ENCODE assay signal across 8 mouse cellular contexts in the genomic region with DNA sequence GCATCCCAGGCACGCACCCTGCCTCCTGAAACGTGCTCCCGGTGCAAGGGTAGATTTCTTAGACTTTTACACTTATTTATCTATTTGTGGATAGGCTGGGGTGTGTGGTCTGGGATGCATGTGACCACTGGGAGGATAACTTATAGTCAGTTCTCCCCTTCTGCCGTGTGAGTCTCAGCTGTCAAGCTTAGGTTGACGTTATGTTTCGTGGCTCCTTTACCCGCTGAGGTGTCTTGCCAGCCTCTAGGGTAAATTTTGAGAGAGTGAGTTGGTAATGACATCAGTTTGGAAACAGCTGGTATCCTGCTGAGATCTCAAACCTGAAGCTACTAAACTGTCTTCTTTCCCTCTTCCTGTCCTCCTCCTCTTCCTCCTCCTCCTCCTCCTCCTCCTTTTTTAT. TPM values are rescaled to one million over a fixed set of nuclear protein-coding genes. Genes with fewer than 3 reads are reported as not detected.
A peak's percentile ranks its signal among the peaks of the same experiment; 100 is the strongest.
DNase-seq lines count a peak whose midpoint lies in the region; ATAC-seq lines count a peak whose summit lies in the region.

No protein-coding gene starts in this region.

- no peak for ATAC-seq in kidney, embryonic 14.5 days (ENCODE audit: low FRiP score, low TSS enrichment)
- ATAC-seq in activated CD4-positive, CD25-positive, alpha-beta regulatory T cell, adult 4 months = peak; percentile 65
- ATAC-seq in hindbrain, embryonic 14.5 days (ENCODE audit: low FRiP score) = no peak
- no peak for ATAC-seq in midbrain, embryonic 13.5 days

- no peaks in the 10 kb centered on the region for H3K9me3 ChIP-seq in kidney, embryonic 14.5 days (ENCODE audit: control insufficient read depth, low read length)
- H3K9me3 ChIP-seq in hindbrain, embryonic 14.5 days (ENCODE audit: control insufficient read depth, low read length) = no peaks in the 10 kb centered on the region
- H3K9me3 ChIP-seq in midbrain, embryonic 13.5 days = no peaks in the 10 kb centered on the region

- H3K36me3 ChIP-seq in kidney, embryonic 14.5 days (ENCODE audit: control insufficient read depth, insufficient read depth, low read length) = 0 out of 2 replicates have a peak, but pooled peaks cover 4% of the 10 kb centered on the region
- H3K36me3 ChIP-seq in hindbrain, embryonic 14.5 days (replicated peaks; ENCODE audit: control insufficient read depth, insufficient read depth) = no peaks in the 10 kb centered on the region
- no peaks in the 10 kb centered on the region for H3K36me3 ChIP-seq in midbrain, embryonic 13.5 days

- H3K4me1 ChIP-seq in kidney, embryonic 14.5 days (ENCODE audit: control insufficient read depth, insufficient read depth, low read length) = 0 out of 2 replicates have a peak, but pooled peaks cover 3% of the 10 kb centered on the region
- H3K4me1 ChIP-seq in hindbrain, embryonic 14.5 days (replicated peaks; ENCODE audit: control insufficient read depth, insufficient read depth, low read length) = peaks cover 12% of the 10 kb centered on the region
- H3K4me1 ChIP-seq in midbrain, embryonic 13.5 days (replicated peaks) = peaks cover 21% of the 10 kb centered on the region

- peak overlapping the region; percentile 26; the same call in 1 of the 2 replicates for H3K27ac ChIP-seq in kidney, embryonic 14.5 days (ENCODE audit: low read depth, low read length)
- peak overlapping the region; percentile 59 for H3K27ac ChIP-seq in hindbrain, embryonic 14.5 days
- H3K27ac ChIP-seq in midbrain, embryonic 13.5 days = peak overlapping the region; percentile 65

- peak overlapping the region; percentile 51; the same call in 1 of the 2 replicates for H3K9ac ChIP-seq in kidney, embryonic 14.5 days (ENCODE audit: low read depth, low read length)
- peak overlapping the region; percentile 54 for H3K9ac ChIP-seq in hindbrain, embryonic 14.5 days
- peak overlapping the region; percentile 58 for H3K9ac ChIP-seq in midbrain, embryonic 13.5 days (replicated peaks)

- peak overlapping the region; percentile 39 for H3K4me3 ChIP-seq in kidney, embryonic 14.5 days (ENCODE audit: low read length)
- H3K4me3 ChIP-seq in hindbrain, embryonic 14.5 days (replicated peaks; ENCODE audit: low read length) = peak overlapping the region; percentile 30
- H3K4me3 ChIP-seq in midbrain, embryonic 13.5 days (replicated peaks) = peak overlapping the region; percentile 38

- no peak for DNase-seq in kidney, postnatal 4 days
- no peak for DNase-seq in hindbrain, embryonic 14.5 days (ENCODE audit: low spot score)
- DNase-seq in cerebellum, adult 9-11 months = no peak
- DNase-seq in layer of hippocampus, postnatal 25 days (ENCODE audit: extremely low spot score in 1 of 2, low spot score in 1 of 2) = no peak
- no peak for DNase-seq in cerebellum, adult 9-10 months

- H3K4me2 ChIP-seq in kidney, embryonic 14.5 days (replicated peaks; ENCODE audit: low read depth, low read length) = peak overlapping the region; percentile 52
- peak overlapping the region; percentile 61 for H3K4me2 ChIP-seq in hindbrain, embryonic 14.5 days (replicated peaks)
- peak overlapping the region; percentile 58 for H3K4me2 ChIP-seq in midbrain, embryonic 13.5 days (replicated peaks)

- WGBS in kidney, embryonic 14.5 days = 14% methylated on average over 7 of the region's 7 CpGs
- 37% methylated on average over 7 of the region's 7 CpGs for WGBS in hindbrain, embryonic 14.5 days
- WGBS in midbrain, embryonic 13.5 days = 31% methylated on average over 7 of the region's 7 CpGs

- H3K27me3 ChIP-seq in kidney, embryonic 14.5 days (ENCODE audit: control insufficient read depth, insufficient read depth, low read length) = no peaks in the 10 kb centered on the region
- no peaks in the 10 kb centered on the region for H3K27me3 ChIP-seq in hindbrain, embryonic 14.5 days (ENCODE audit: control insufficient read depth, insufficient read depth, low read length)
- H3K27me3 ChIP-seq in midbrain, embryonic 13.5 days = no peaks in the 10 kb centered on the region

RNA-seq across cellular contexts. Expression of a gene that starts 3.6 kb away (rescaled TPM):
- 0.16 and 0.35 TPM in 2 replicates for polyA plus RNA-seq in kidney, embryonic 14.5 days (2014; fragmentation: Nextera tagmentation; extraction: Ambion mirVana)
- not detected for polyA plus RNA-seq in activated CD4-positive, CD25-positive, alpha-beta regulatory T cell, adult 4 months (2017; shearing (Covaris generic))
- not detected in 2 replicates for polyA plus RNA-seq in hindbrain, embryonic 14.5 days (2014; fragmentation: Nextera tagmentation; extraction: Ambion mirVana)
- 0.32 and 0.55 TPM in 2 replicates for polyA plus RNA-seq in midbrain, embryonic 13.5 days (2015; fragmentation: Nextera tagmentation; extraction: Ambion mirVana)
- not detected for total RNA-seq in layer of hippocampus, postnatal 25 days (2021)

RNA-seq across cellular contexts. Expression of a gene that starts 17.4 kb away (rescaled TPM):
- polyA plus RNA-seq in kidney, embryonic 14.5 days (2014; fragmentation: Nextera tagmentation; extraction: Ambion mirVana) = 74.2 and 80.6 TPM in 2 replicates
- 10 to 100 TPM; 16.7 to 34.3 TPM for polyA plus RNA-seq in activated CD4-positive, CD25-positive, alpha-beta regulatory T cell, adult 4 months (2017; shearing (Covaris generic))
- 53.3 and 57.3 TPM in 2 replicates for polyA plus RNA-seq in hindbrain, embryonic 14.5 days (2014; fragmentation: Nextera tagmentation; extraction: Ambion mirVana)
- 74.3 and 78.8 TPM in 2 replicates for polyA plus RNA-seq in midbrain, embryonic 13.5 days (2015; fragmentation: Nextera tagmentation; extraction: Ambion mirVana)
- total RNA-seq in layer of hippocampus, postnatal 25 days (2021) = 10 to 100 TPM; 83.7 to 99.3 TPM

RNA-seq across cellular contexts. Expression of a gene that starts 18.9 kb away (rescaled TPM):
- polyA plus RNA-seq in kidney, embryonic 14.5 days (2014; fragmentation: Nextera tagmentation; extraction: Ambion mirVana) = 191 and 248 TPM in 2 replicates
- polyA plus RNA-seq in activated CD4-positive, CD25-positive, alpha-beta regulatory T cell, adult 4 months (2017; shearing (Covaris generic)) = 10 to 100 TPM; 50.3 to 53.6 TPM
- polyA plus RNA-seq in hindbrain, embryonic 14.5 days (2014; fragmentation: Nextera tagmentation; extraction: Ambion mirVana) = 237 and 253 TPM in 2 replicates
- polyA plus RNA-seq in midbrain, embryonic 13.5 days (2015; fragmentation: Nextera tagmentation; extraction: Ambion mirVana) = 303 and 313 TPM in 2 replicates
- 100 to 1,000 TPM; 278 to 311 TPM for total RNA-seq in layer of hippocampus, postnatal 25 days (2021)

RNA-seq across cellular contexts. Expression of a gene that starts 19.0 kb away (rescaled TPM):
- polyA plus RNA-seq in kidney, embryonic 14.5 days (2014; fragmentation: Nextera tagmentation; extraction: Ambion mirVana) = 39.0 and 40.8 TPM in 2 replicates
- 10 to 100 TPM; 17.6 to 18.6 TPM for polyA plus RNA-seq in activated CD4-positive, CD25-positive, alpha-beta regulatory T cell, adult 4 months (2017; shearing (Covaris generic))
- 61.3 and 66.0 TPM in 2 replicates for polyA plus RNA-seq in hindbrain, embryonic 14.5 days (2014; fragmentation: Nextera tagmentation; extraction: Ambion mirVana)
- polyA plus RNA-seq in midbrain, embryonic 13.5 days (2015; fragmentation: Nextera tagmentation; extraction: Ambion mirVana) = 51.6 and 60.3 TPM in 2 replicates
- total RNA-seq in layer of hippocampus, postnatal 25 days (2021) = 10 to 100 TPM; 68.2 to 71.1 TPM

RNA-seq across cellular contexts. Expression of a gene that starts 39.0 kb away (rescaled TPM):
- polyA plus RNA-seq in kidney, embryonic 14.5 days (2014; fragmentation: Nextera tagmentation; extraction: Ambion mirVana) = 527 and 609 TPM in 2 replicates
- 100 to 1,000 TPM; 291 to 328 TPM for polyA plus RNA-seq in activated CD4-positive, CD25-positive, alpha-beta regulatory T cell, adult 4 months (2017; shearing (Covaris generic))
- 308 and 323 TPM in 2 replicates for polyA plus RNA-seq in hindbrain, embryonic 14.5 days (2014; fragmentation: Nextera tagmentation; extraction: Ambion mirVana)
- polyA plus RNA-seq in midbrain, embryonic 13.5 days (2015; fragmentation: Nextera tagmentation; extraction: Ambion mirVana) = 366 and 375 TPM in 2 replicates
- total RNA-seq in layer of hippocampus, postnatal 25 days (2021) = 10 to 100 TPM; 85.3 to 93.2 TPM
